Mouse (Mus musculus): Measurements from ENCODE around the gene Faf2. TPM values are rescaled to one million over a fixed set of nuclear protein-coding genes. Genes with fewer than 3 reads are reported as not detected.

Gene Faf2
- 10 to 100 TPM; 20.0 to 23.3 TPM for total RNA-seq (2021)

DNA sequence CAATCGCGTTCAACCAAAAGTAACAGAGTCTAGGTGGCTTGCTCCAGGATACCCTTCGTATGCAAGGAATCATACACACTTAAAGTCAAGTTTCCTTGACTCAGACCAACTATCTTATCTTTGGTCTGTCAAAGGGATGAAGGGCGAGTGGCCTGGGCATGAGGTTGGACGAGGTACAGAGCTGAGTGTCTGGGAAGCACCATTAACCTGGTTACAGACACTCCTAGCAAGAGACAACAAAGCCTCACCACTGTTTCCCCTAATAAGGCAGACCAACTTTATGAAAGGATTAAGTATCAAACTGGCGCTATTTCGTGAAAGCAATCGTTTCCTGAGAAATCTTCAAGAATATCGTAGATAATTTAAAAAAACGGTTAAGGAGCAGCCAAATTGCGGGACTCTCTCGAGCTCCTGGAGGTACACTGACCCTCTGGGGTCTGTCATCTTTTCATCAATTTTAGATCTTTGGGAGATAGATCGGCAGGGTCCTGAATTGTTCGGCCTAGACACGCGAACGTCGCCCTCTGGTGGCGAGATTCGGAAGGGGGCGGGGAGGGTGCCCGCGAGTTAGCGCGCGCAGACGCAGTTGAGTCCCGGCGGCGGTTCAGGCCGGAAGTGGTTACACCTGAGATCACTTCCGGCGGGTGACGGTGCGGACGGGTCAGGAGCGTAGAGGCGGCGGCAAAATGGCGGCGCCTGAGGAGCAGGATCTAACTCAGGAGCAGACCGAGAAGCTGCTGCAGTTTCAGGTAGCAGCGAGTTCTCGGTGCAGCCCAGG lies at the start of gene Faf2:
Gene Faf2, plus strand, starts transcription at position 630 of the 778 bp plus-strand sequence.
- DNase-seq (ENCODE audit: low spot score) = peak; percentile 92
- intact Hi-C loops (cut with DNase I) = loop anchor here (2.0 to 5.0 kb wide), 4 partner anchors 31 to 154 kb away; partner anchors contain the start of genes 4833439L19Rik, Arl10, Higd2a and Nop16

DNA sequence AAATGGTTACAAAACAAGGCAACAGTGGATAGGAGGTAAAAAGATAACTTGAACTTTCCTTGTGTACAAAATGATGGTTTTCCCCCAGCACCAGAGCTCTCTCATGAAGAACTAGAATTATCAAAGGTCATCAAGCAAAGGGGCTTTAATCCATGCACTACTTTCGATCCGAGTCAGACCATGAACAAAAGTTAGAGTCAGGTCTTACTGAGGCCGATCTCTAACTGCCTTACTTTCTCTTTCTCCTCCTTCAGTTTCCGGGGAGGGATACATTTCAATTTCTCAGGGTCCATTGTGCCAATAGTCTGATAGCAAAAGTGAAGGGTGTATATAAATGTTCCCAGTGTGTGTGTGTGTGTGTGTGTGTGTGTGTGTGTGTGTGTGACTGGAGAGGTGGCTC lies 49.0 kb upstream of the Faf2 start:
- DNase-seq (ENCODE audit: low spot score) = no peak
- intact Hi-C loops (cut with DNase I) = no loop called here

- peak; percentile 61 for DNase-seq (ENCODE audit: low spot score)
- intact Hi-C loops (cut with DNase I) = loop anchor here (5.0 kb wide), 1 partner anchor 47 kb away; the partner anchor contains the start of gene Faf2
Observed at GRCm38 (mm10) chr13:54574854-54575481, 46.6 kb upstream of the Faf2 start, which contains the start of gene Arl10. Arl10 (plus strand) TSS chr13:54575015.

DNA sequence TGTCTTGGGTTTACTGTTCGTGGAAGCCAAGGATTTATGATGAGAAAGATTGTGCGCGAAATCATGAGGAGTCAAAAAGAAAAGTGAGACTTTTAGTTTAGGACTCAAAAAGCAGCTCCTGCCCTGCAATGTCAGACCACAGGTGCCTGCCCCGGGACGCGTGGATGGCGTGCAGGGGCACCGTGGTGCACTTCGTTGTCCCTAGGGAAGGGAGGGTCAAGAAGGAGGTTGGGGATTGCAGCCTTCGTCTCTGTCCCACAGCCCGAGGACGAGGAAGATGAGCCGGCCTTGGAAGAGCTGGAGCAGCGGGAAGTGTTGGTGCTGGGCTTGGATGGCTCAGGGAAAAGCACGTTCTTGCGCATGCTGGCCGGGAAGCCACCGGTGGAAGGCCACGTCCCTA lies 46.1 kb upstream of the Faf2 start:
- intact Hi-C loops (cut with DNase I) = loop anchor here (5.0 kb wide), 1 partner anchor 47 kb away; the partner anchor contains the start of gene Faf2
- DNase-seq (ENCODE audit: low spot score) = no peak

DNA sequence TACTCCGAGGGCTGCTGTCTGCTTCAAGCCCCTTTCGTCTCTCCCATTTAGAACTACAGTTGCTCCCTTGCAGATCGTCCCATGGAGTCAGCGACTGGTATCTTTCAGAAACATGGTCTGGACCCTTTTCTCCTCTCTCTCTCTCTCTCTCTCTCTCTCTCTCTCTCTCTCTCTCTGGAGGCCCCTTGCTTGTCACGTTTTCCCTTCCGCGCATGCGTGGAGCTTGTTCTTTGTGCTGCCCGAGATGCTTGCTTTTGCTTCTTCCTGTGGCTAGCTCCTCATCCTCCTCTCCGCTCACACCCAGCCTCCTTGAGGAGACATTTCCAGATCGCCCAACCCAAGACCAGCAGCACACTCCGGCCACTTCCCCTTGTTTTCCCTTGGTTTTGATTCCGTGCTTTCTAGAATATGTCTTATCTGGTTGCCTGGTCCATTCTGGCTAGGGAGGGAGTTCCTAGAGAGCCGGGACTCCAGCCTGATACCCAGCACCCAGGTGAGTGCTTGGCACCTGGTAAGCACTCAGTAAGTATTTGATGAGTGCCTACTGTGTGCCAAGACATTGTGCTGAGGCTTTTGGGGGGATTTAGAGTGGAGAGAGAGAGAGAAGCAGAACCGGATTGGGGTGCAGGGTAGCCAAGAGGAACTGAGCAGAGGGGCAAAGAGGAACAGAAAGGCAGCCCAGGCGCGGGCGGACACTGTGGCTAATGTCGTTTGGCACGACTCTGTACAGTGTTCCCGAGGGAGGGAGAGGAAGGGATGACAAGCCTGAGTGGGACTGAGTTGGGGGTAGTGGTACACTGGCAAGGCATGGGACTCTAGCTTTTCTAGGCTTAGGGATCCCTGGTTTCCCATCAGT lies 43.7 kb upstream of the Faf2 start:
- no peak for DNase-seq (ENCODE audit: low spot score)

DNA sequence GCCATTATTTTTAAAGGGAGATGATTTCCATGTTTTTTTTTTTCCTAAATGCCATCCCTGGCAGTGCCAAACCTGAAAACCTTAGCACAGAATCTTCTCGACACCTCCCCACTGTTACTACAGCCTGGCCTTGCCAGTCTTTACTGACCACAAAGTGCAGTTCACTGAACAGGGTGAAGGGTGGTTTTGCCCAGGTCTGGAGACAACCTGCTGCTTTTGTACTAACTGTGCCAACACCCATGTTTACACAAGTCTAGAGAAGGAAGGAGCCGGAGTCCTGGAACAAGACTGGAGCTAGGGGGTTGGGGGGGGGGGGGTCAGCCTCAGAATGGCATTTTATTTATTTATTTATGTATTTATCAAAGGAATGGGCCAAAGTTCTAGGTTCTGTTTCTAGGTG lies 40.2 kb upstream of the Faf2 start:
- intact Hi-C loops (cut with DNase I) = no loop called here

More for the DNA sequence above, 43.7 kb upstream of the Faf2 start:
- intact Hi-C loops (cut with DNase I) = loop anchor here (5.0 kb wide), 1 partner anchor 44 kb away; the partner anchor contains the start of gene Faf2

GRCm38 (mm10) chr13:54582126-54582525 lies 39.5 kb upstream of the Faf2 start:
- DNase-seq (ENCODE audit: low spot score) = no peak

More for the DNA sequence above, 40.2 kb upstream of the Faf2 start:
- DNase-seq (ENCODE audit: low spot score) = no peak

DNA sequence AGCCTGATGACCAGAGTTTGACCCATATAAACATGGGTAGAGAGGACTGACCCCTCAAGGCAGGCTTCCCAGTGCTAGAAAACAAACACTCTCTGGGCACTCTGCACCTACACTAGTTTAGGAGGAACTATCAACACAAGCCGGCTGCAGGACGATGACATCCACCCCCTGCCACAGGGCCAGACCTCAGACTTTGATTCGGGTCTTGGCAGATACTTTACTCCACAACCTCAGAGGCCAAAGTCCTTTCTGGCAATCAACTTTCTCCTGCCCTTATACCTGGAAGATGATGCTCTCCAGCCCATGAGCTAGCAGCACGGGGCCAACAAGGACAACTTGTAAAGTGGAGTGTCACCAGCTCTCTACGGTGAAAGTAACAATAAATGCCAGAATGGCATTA lies 38.7 kb upstream of the Faf2 start:
- no peak for DNase-seq (ENCODE audit: low spot score)
- intact Hi-C loops (cut with DNase I) = no loop called here

More at GRCm38 (mm10) chr13:54582126-54582525, 39.5 kb upstream of the Faf2 start:
- intact Hi-C loops (cut with DNase I) = no loop called here

DNA sequence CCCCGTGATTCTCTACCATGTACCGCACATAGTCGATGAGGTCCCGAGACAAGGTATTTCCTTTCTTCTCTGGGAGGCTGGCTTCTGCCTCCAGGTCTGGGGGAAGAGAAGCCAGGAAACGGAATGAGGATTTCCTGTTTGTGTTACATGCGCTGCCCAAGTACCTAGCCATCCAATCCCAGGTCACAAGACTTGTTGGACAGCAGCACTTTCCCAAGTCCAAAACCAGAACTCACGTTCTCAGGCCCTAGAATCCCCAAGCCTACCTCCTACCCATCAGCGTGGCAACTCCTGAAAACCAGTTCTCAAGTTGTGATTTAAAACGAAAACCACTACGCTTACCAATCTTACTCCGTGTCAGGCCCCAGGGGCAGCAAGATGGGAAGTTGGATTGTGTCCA lies 35.8 kb upstream of the Faf2 start:
- intact Hi-C loops (cut with DNase I) = no loop called here
- no peak for DNase-seq (ENCODE audit: low spot score)

DNA sequence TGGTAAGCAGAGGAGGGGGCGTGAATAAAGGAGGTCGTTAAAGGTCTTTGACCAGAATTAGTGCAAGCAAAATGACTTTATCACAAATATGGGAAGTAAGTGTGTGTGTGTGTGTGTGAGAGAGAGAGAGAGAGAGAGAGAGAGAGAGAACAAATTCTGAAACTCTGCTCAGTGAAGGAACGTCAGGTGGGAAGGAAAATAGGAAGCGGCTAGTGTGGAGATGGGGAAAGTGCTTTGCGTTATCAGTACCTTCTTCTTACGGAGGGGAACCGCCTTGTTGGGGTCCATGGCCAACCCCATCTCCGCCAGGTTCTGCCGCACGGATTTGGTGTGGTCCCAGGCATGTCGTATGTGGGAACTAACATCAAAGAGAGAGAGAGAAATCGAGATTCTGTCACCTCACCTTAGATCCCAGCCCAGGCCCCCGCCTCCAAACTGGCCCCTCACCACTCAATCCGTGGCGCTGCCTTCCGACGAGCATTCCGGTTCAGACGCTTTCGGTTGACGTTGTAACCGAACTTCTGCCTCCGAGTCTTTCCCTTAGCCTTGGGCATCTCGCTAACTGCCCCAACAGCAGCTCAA lies 32.1 kb upstream of the Faf2 start:
- intact Hi-C loops (cut with DNase I) = loop anchor here (2.0 kb wide), 1 partner anchor 25 kb away; the partner anchor contains the start of gene 4833439L19Rik
- DNase-seq (ENCODE audit: low spot score) = no peak

DNA sequence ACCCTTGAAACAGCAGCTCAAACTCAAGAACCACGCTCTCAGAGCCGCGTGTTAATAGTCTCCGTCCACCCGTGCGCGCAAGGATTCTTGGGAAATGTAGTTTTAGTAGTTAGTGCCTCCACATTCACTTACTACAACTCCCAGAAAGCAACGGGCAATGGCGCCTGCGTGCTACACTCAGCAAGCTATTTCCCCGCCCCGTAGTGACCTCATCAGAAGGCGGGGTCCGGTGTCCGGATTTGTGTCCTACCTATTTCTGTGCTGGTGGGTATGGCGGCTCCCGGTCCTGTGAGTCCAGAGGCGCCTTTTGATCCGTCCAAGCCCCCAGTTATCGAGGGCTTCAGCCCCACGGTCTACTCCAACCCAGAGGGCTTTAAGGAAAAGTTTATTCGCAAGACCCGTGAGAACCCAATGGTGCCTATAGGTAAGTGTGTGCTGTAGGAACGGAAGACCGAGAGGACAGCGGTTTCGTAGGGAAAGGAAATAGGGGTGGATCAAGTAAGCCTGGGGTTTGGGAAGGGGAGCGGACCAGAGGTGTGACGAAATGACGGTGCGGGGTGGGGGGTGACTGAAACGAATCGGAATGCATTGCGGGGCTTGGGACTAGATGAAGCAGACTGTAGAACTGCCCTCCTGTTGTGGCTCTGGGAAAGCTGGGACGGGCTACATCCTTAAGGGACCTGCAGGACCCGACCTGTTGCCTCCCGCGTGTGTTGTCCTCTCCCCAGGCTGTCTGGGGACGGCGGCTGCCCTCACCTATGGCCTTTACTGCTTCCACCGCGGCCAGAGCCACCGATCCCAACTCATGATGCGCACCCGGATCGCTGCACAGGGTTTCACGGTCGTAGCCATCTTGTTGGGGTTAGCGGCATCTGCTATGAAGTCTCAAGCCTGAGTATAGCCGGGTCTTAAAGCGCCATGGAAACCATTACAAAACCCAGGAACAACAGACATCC lies 31.3 kb upstream of the Faf2 start, which contains the start of the genes Nop16 and Higd2a:
Gene Nop16, minus strand, starts transcription at position 95 of the 956 bp plus-strand sequence.
Gene Higd2a, plus strand, starts transcription at position 212 of the 956 bp plus-strand sequence.
- intact Hi-C loops (cut with DNase I) = loop anchor here (2.0 kb wide), 3 partner anchors 17 to 31 kb away; partner anchors contain the start of genes 4833439L19Rik and Faf2
- DNase-seq (ENCODE audit: low spot score) = peak; percentile 94

- no peak for DNase-seq (ENCODE audit: low spot score)
- intact Hi-C loops (cut with DNase I) = loop anchor here (2.0 kb wide), 2 partner anchors 15 to 29 kb away; partner anchors contain the start of gene Faf2
Observed at GRCm38 (mm10) chr13:54591776-54592356, 29.7 kb upstream of the Faf2 start.

DNA sequence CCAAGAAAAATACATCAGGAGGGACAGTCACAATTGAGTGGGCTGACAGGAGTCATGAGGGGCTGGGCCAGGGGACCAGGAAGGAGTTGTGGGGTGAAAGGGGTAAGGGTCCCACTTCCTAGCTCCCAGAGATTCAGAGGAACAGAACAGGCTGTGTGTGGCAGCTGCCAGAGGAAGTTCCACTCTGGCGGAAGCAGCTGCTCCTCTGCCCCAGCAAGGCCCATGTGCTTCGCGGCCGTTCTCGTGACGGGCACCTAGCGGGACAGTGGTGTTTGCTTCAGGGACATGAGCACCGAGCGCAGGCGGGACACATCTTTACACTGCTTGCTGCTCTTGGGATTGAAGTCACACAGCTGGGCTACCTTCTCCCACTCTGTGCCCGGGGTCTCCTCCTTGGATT lies 28.0 kb upstream of the Faf2 start:
- intact Hi-C loops (cut with DNase I) = no loop called here

GRCm38 (mm10) chr13:54596107-54596690 lies 25.4 kb upstream of the Faf2 start:
- intact Hi-C loops (cut with DNase I) = no loop called here
- no peak for DNase-seq (ENCODE audit: low spot score)

More for the DNA sequence above, 28.0 kb upstream of the Faf2 start:
- no peak for DNase-seq (ENCODE audit: low spot score)

DNA sequence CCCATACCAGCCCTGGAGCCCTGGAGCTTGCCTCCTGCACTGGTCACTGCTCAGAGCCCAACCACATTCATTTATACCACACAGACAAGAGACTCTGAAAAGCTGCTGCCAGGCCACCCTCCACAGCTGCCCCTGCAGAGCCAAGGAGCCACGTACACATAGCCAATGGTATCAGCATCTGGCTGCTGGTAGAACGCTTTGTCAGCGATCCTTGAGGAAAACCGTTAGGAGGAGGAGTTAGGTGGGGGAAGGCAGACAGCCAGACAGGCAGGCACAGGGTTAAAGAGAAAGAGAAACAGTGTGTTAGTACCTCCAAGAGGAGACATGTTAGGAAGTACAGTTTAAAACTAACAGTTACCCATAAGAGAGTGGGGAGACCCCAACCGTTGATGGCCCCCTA lies 24.7 kb upstream of the Faf2 start:
- DNase-seq (ENCODE audit: low spot score) = no peak
- intact Hi-C loops (cut with DNase I) = no loop called here

DNA sequence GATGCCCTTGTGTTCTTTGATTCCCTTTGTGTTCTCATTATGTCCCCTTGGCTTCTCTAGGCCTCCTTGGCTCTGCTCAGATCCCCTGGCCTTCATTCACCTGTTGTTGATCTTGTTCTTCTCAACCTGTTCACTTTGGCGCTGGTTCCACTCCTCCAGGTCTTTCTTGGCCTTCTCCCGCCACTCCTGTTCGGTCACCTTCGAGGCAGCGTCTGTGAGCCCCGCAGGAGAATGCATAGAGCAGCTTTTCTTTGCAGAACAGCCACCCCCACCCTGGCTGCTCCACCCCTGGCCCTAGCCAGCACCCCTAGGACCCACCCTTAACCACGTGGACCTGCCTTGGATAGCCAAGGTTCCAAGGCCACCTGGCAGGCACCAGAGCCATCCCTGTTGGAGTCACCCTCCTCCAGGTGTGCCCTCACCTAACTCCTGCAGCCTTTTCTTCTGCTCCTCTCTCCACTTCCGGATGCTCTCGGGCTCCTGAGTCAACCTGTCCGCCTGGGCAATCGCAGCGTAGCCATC lies 22.9 kb upstream of the Faf2 start:
- no peak for DNase-seq (ENCODE audit: low spot score)
- intact Hi-C loops (cut with DNase I) = no loop called here

- DNase-seq (ENCODE audit: low spot score) = no peak
- intact Hi-C loops (cut with DNase I) = no loop called here
Observed at GRCm38 (mm10) chr13:54602639-54603111, 18.9 kb upstream of the Faf2 start.
